Mouse (Mus musculus) liver, embryonic 16.5 days (tissue): Measurements from ENCODE around the gene Lrrtm4. TPM values are rescaled to one million over a fixed set of nuclear protein-coding genes. Genes with fewer than 3 reads are reported as not detected.

ENCODE experiments used
- ATAC-seq: fragments of 200-750 bp; cut with Nextera tagmentation; 2 replicates; pipeline ENCODE4 v1.8.0; 2017; ENCODE audit warnings: low read depth, mild to moderate bottlenecking, moderate number of reproducible peaks, moderate library complexity
- H3K27ac ChIP-seq: fragments of 300-500 bp; sonication (generic); 2 replicates; pipeline ENCODE4 v1.5.1; 2014; ENCODE audit warnings: mild to moderate bottlenecking, low read length
- H3K27me3 ChIP-seq: fragments of 300-500 bp; sonication (generic); 2 replicates; pipeline ENCODE4 v1.6.1; 2014; ENCODE audit warnings: low read depth, low read length, mixed read lengths; ENCODE audit not compliant: control insufficient read depth, insufficient read depth
- H3K36me3 ChIP-seq: fragments of 300-500 bp; sonication (generic); 2 replicates; pipeline ENCODE4 v1.6.1; 2014; ENCODE audit warnings: mild to moderate bottlenecking; ENCODE audit not compliant: control insufficient read depth, insufficient read depth
- H3K4me1 ChIP-seq: fragments of 300-500 bp; sonication (generic); 2 replicates; pipeline ENCODE4 v1.6.1; 2014; ENCODE audit warnings: low read depth, low read length, mixed read lengths; ENCODE audit not compliant: control insufficient read depth
- H3K4me2 ChIP-seq: fragments of 300-500 bp; sonication (generic); 2 replicates; pipeline ENCODE4 v1.6.1; 2014; ENCODE audit warnings: low read depth, low read length, mixed read lengths
- H3K4me3 ChIP-seq: fragments of 300-500 bp; sonication (generic); 2 replicates; pipeline ENCODE4 v1.5.1; 2014; ENCODE audit warnings: low read depth, mild to moderate bottlenecking, low read length
- H3K9ac ChIP-seq: fragments of 300-500 bp; sonication (generic); 2 replicates; pipeline ENCODE4 v1.6.1; 2014; ENCODE audit warnings: low read depth, low read length
- H3K9me3 ChIP-seq: fragments of 300-500 bp; sonication (generic); replicated peaks from 2 replicates; pipeline ENCODE4 v1.6.1; 2016; ENCODE audit warnings: low read length; ENCODE audit not compliant: control insufficient read depth
- WGBS: fragments of 180-500 bp; shearing (Covaris S2); extraction: QIAGEN DNeasy Blood & Tissue Kit; methylation state at CpG from one replicate; pipeline ENCODE4 v1.1.7; 2014; ENCODE audit not compliant: insufficient replicate concordance; 5-methylcytosine and 5-hydroxymethylcytosine counted together
- polyA plus RNA-seq: library from polyadenylated mRNA; unstranded; fragments of >200 nt; fragmentation: Nextera tagmentation; extraction: Ambion mirVana; gene quantifications from 2 replicates; pipeline ENCODE4 v1.2.1, GENCODE M21; 2015

Gene Lrrtm4
- polyA plus RNA-seq, 1 experiment from 2014 or later: not detected

DNA sequence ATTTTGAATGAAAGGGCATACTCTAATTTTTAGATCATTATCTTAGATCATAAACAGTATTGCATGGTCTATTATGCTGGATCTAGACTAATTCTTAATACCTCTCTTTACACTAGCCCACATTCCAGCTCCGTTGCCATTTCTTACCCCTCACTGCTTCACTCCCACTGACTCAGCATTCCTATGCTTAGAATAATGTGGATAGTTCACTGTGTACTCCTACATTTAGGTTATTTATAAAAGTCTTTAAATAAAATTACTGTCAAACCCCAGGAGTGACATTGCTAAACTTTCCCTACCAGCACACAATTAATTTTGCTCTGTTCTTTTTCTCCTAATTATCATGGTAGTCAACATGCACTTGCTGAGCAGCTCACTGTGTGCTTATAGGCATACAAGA lies 107.7 kb downstream of the Lrrtm4 start:
- H3K9ac ChIP-seq: no peak overlapping the region
- H3K27me3 ChIP-seq: no peaks in the 10 kb centered on the region
- no peak overlapping the region for H3K4me3 ChIP-seq
- no peak for ATAC-seq
- H3K4me1 ChIP-seq: no peaks in the 10 kb centered on the region
- H3K36me3 ChIP-seq: no peaks in the 10 kb centered on the region
- H3K9me3 ChIP-seq: no peaks in the 10 kb centered on the region
- H3K4me2 ChIP-seq: no peak overlapping the region
- WGBS: 68% methylated on average over 1 of the region's 1 CpGs
- no peak overlapping the region for H3K27ac ChIP-seq

DNA sequence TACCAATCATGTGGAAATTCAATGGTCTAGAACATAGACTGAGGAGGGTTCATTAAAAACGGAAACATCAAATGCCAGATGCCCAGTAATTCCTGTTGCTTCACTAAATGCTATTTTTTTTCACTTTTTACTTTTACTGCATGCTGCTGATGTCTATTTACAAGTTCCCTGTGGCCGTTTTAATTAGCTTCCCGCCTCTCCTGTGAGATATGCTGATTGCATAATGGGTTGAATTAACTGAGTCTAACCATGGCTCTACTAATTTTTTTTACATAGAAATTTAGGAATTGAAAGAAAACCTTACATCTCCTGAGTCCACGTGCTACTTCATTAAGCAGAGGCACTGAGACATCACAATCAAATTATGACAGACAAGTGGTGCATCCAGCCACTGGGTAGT lies 143.9 kb downstream of the Lrrtm4 start:
- 45% methylated on average over 4 of the region's 4 CpGs for WGBS
- Histone ChIP-seq H3K27ac (no peak overlapping the region), H3K4me1 (no peaks in the 10 kb centered on the region), H3K9ac (no peak overlapping the region), H3K4me2 (no peak overlapping the region), H3K36me3 (no peaks in the 10 kb centered on the region), H3K9me3 (no peaks in the 10 kb centered on the region), H3K27me3 (no peaks in the 10 kb centered on the region), H3K4me3 (no peak overlapping the region)
- no peak for ATAC-seq

DNA sequence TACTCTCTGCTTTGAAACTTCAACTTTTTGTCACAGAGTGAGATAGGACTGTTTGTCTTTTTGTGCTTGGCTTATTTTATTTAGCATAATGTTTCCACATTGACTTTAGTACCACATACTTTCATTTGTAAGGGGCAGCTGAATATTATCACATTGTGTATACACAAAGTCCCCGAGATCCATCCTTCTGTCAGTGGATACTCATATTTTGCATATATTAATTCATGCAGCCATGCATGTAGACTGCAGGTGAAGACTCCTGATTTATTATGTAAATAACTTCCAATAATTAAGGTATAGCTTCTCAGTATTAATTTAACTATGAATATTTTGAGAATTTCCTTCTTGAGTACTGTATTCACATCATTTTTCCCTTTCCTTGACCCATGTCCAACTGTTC lies 163.2 kb downstream of the Lrrtm4 start:
- ATAC-seq: no peak
- 62% methylated on average over 1 of the region's 1 CpGs for WGBS
- no peak overlapping the region for H3K4me2 ChIP-seq
- H3K27ac ChIP-seq: no peak overlapping the region
- no peaks in the 10 kb centered on the region for H3K9me3 ChIP-seq
- H3K36me3 ChIP-seq: no peaks in the 10 kb centered on the region
- H3K4me1 ChIP-seq: no peaks in the 10 kb centered on the region
- H3K9ac ChIP-seq: no peak overlapping the region
- H3K27me3 ChIP-seq: no peaks in the 10 kb centered on the region
- no peak overlapping the region for H3K4me3 ChIP-seq

DNA sequence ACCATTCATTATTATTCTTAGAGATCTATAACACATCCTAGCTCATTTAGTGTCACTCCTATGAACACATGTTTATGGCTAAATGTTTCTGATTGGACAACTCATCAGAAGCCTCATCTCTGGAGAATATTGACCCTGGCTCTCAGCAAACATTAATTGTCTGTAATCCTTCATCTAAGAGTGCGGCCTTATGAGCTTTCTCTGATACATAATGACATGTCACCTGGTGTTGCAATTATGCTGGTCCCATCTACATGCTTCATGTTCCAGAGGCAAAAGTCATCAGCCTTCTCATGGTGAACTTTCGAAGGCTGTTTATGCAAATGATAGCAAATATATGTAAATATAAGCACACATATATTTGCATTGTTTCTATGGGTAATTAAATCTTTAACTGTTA lies 163.7 kb downstream of the Lrrtm4 start:
- Histone ChIP-seq H3K4me3 (no peak overlapping the region), H3K4me1 (no peaks in the 10 kb centered on the region), H3K27me3 (no peaks in the 10 kb centered on the region), H3K9ac (no peak overlapping the region), H3K36me3 (no peaks in the 10 kb centered on the region), H3K27ac (no peak overlapping the region), H3K4me2 (no peak overlapping the region), H3K9me3 (no peaks in the 10 kb centered on the region)
- 70% methylated on average over 2 of the region's 2 CpGs for WGBS
- ATAC-seq: no peak

DNA sequence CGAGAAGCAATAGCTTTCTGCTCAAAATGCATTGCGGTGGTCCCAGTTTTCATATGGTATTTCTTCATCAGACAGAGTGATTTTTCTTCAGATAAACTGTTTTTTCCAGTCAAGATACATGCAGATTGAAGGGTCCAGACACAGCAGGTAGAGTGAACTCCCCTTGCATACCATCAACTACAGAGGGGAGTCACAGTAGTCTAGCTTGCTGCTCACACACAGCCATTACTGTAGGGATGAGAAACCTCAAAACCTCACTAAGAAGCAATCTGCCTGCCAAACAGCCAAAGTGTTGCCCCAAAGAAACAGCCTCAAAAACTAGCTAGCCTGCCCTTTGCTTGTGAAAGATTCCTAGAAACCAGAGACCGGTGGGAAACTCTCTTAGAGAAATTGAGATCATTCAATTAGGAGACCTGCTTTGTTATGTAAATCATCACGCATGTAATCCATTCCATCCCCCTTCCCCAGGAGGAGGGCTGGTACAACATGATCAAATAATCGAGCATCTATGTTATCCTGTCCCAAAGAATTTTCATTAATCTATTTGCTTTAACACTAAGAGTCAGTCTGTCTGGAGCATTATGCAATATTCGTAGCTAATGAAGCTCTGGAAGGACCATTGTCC lies 166.9 kb downstream of the Lrrtm4 start:
- Histone ChIP-seq H3K4me1 (no peaks in the 10 kb centered on the region), H3K36me3 (no peaks in the 10 kb centered on the region), H3K4me2 (no peak overlapping the region), H3K27ac (no peak overlapping the region), H3K4me3 (no peak overlapping the region), H3K27me3 (no peaks in the 10 kb centered on the region), H3K9ac (no peak overlapping the region), H3K9me3 (no peaks in the 10 kb centered on the region)
- WGBS: 56% methylated on average over 6 of the region's 6 CpGs
- ATAC-seq: no peak

DNA sequence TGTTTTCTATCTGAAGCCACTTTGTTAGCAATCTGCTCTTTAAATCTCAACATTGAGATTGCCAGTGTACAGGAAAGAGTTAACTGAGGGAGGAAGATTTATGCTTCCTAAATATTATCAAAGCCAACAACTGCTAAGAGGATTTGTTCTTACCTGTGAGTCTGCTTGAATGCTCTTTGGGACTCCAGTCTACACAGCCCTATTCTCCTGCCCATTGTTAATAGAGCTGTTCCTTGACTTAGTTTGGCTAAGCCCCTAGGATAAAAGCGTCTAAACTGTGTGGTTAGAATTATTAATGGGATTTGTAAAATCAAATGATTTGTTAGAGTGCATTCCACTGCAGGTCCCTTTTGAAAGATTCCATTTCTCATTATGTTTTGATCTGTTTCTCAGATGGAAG lies 168.1 kb downstream of the Lrrtm4 start:
- no peak overlapping the region for H3K9ac ChIP-seq
- H3K4me2 ChIP-seq: no peak overlapping the region
- H3K27me3 ChIP-seq: no peaks in the 10 kb centered on the region
- H3K4me1 ChIP-seq: no peaks in the 10 kb centered on the region
- no peaks in the 10 kb centered on the region for H3K9me3 ChIP-seq
- ATAC-seq: no peak
- H3K27ac ChIP-seq: no peak overlapping the region
- no peaks in the 10 kb centered on the region for H3K36me3 ChIP-seq
- no peak overlapping the region for H3K4me3 ChIP-seq
- 50% methylated on average over 1 of the region's 1 CpGs for WGBS

DNA sequence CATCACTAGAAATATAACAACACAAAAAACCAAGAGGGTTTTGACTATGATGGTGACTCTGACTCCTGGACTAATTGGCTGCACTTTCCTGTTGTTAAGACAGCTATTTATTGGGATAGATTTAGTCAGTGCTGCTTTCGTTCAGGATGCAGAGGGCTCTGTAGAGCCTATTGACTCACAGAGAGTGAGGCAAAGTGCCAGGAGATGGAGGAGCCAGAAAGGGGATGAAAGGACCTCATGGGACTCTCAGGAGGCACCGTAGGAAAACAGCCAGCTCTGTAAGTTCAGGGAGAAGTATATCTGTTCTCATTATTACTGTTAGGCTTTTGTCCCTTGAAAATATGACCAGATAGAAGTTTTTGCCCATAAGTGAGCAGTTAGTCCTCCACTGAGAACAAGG lies 190.8 kb downstream of the Lrrtm4 start:
- Histone ChIP-seq H3K36me3 (no peaks in the 10 kb centered on the region), H3K9me3 (no peaks in the 10 kb centered on the region), H3K4me3 (no peak overlapping the region), H3K27ac (no peak overlapping the region), H3K4me2 (no peak overlapping the region), H3K27me3 (no peaks in the 10 kb centered on the region), H3K4me1 (no peaks in the 10 kb centered on the region), H3K9ac (no peak overlapping the region)
- no peak for ATAC-seq
- 48% methylated on average over 2 of the region's 2 CpGs for WGBS

DNA sequence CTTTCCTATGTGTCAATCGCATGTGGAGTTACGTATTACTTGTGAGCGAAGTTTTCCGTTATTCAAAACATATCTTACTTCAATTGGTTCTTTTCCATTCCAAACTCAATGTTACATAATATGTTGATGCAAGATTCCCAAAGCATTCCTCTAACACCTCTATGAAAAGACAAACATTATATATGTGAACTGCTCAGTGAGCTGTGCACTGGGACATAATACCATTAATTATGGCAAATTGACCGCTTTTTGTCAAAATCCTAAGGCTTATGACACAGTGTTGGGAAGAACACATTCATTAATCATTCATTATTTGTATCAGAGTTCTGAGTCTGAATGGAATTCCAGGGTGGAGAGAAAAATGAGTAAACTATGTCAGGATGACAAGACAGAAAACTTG lies 191.6 kb downstream of the Lrrtm4 start:
- no peak overlapping the region for H3K4me2 ChIP-seq
- no peak overlapping the region for H3K27ac ChIP-seq
- H3K9me3 ChIP-seq: no peaks in the 10 kb centered on the region
- H3K9ac ChIP-seq: no peak overlapping the region
- H3K36me3 ChIP-seq: no peaks in the 10 kb centered on the region
- H3K4me1 ChIP-seq: no peaks in the 10 kb centered on the region
- H3K4me3 ChIP-seq: no peak overlapping the region
- 82% methylated on average over 5 of the region's 5 CpGs for WGBS
- ATAC-seq: no peak
- no peaks in the 10 kb centered on the region for H3K27me3 ChIP-seq

DNA sequence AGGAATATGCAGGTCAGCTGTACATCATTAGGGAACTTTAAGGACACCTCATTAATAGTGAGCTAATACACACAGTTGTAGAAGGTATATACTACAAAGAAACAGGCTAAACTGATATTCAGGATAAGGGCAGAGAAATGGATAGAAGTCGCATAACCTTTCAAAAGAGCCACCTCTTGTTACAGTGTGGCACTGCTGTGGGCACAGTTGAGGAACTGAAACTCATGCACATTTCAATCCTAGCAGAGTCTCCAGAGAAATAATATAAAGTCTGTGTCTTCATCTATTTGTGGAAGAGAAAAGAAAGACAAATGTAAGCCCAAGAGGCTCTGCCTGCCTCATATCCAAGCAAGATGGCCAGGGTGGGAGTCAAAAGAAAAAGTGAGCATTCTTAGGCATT lies 242.9 kb downstream of the Lrrtm4 start:
- Histone ChIP-seq H3K27me3 (no peaks in the 10 kb centered on the region), H3K4me2 (no peak overlapping the region), H3K4me1 (no peaks in the 10 kb centered on the region), H3K9ac (no peak overlapping the region), H3K4me3 (no peak overlapping the region), H3K27ac (no peak overlapping the region), H3K36me3 (no peaks in the 10 kb centered on the region), H3K9me3 (no peaks in the 10 kb centered on the region)
- ATAC-seq: no peak
- 67% methylated on average over 1 of the region's 1 CpGs for WGBS
